Mouse (Mus musculus): ENCODE measurements around the gene Asic2. TPM values are rescaled to one million over a fixed set of nuclear protein-coding genes. Genes with fewer than 3 reads are reported as not detected.

Asic2 gene
- total RNA-seq, 1 experiment from 2014 or later, result 1.7 TPM

- DNase-seq, result no peak
Measured at GRCm38 (mm10) chr11:81841001-81841400, 127.3 kb downstream of the Asic2 start.

- no peak for DNase-seq
Measured at GRCm38 (mm10) chr11:81838426-81838825, 129.8 kb downstream of the Asic2 start.

GRCm38 (mm10) chr11:81832381-81832780 is 135.9 kb downstream of the Asic2 start:
- no peak for DNase-seq

- no peak for DNase-seq
Measured at GRCm38 (mm10) chr11:81816531-81816930, 151.7 kb downstream of the Asic2 start.

- DNase-seq, result peak; percentile 52
Measured at GRCm38 (mm10) chr11:81814816-81815215, 153.4 kb downstream of the Asic2 start.

GRCm38 (mm10) chr11:81806905-81807659 is 161.2 kb downstream of the Asic2 start:
- no peak for DNase-seq

- no peak for DNase-seq
Measured at GRCm38 (mm10) chr11:81803544-81803943, 164.7 kb downstream of the Asic2 start.

GRCm38 (mm10) chr11:81802614-81803013 is 165.6 kb downstream of the Asic2 start:
- no peak for DNase-seq

- DNase-seq, result no peak
Measured at GRCm38 (mm10) chr11:81800899-81801298, 167.4 kb downstream of the Asic2 start.

- no peak for DNase-seq
Measured at GRCm38 (mm10) chr11:81793588-81793987, 174.7 kb downstream of the Asic2 start.

- no peak for DNase-seq
Measured at GRCm38 (mm10) chr11:81791579-81791978, 176.7 kb downstream of the Asic2 start.

- peak; percentile 10 for DNase-seq
Measured at GRCm38 (mm10) chr11:81780596-81780995, 187.7 kb downstream of the Asic2 start.

- DNase-seq, result peak; percentile 48
Measured at GRCm38 (mm10) chr11:81779881-81780280, 188.4 kb downstream of the Asic2 start.

- DNase-seq, result no peak
Measured at GRCm38 (mm10) chr11:81771195-81771895, 196.9 kb downstream of the Asic2 start.

GRCm38 (mm10) chr11:81769691-81770260 is 198.5 kb downstream of the Asic2 start:
- DNase-seq, result no peak

- no peak for DNase-seq
Measured at GRCm38 (mm10) chr11:81768305-81768704, 200.0 kb downstream of the Asic2 start.

- DNase-seq, result peak; percentile 18
Measured at GRCm38 (mm10) chr11:81767781-81768180, 200.5 kb downstream of the Asic2 start.

- DNase-seq, result no peak
Measured at GRCm38 (mm10) chr11:81765288-81765687, 203.0 kb downstream of the Asic2 start.

GRCm38 (mm10) chr11:81764778-81765177 is 203.5 kb downstream of the Asic2 start:
- DNase-seq, result no peak

GRCm38 (mm10) chr11:81757221-81757620 is 211.0 kb downstream of the Asic2 start:
- DNase-seq, result no peak

GRCm38 (mm10) chr11:81750876-81751275 is 217.4 kb downstream of the Asic2 start:
- no peak for DNase-seq

GRCm38 (mm10) chr11:81750016-81750415 is 218.2 kb downstream of the Asic2 start:
- no peak for DNase-seq

- DNase-seq, result no peak
Measured at GRCm38 (mm10) chr11:81738995-81739394, 229.3 kb downstream of the Asic2 start.
